9 mouse cellular contexts compared by ENCODE assay signal in genomic region chr2:32078522-32078921, GRCm38 (mm10). TPM values are rescaled to one million over a fixed set of nuclear protein-coding genes. Genes with fewer than 3 reads are reported as not detected.
DNase-seq lines count a peak whose midpoint lies in the region; ATAC-seq and TF ChIP-seq lines count a peak whose summit lies in the region.
"Had no signal": no experiment of that assay in that cellular context is flagged by ENCODE, and none has a peak within 500 bp of the region (broad histone marks: within the 10 kb centered on the region; RNA-seq: fewer than 3 reads in every experiment).

No protein-coding gene starts in this region.

- no peak overlapping the region for H3K4me2 ChIP-seq in intestine, embryonic 16.5 days (ENCODE audit: low read depth, low read length)
- H3K4me2 ChIP-seq: embryonic facial prominence, embryonic 15.5 days; neural tube, embryonic 12.5 days had no signal

- peak overlapping the region; percentile 14 to 33; a peak in 3 of 4 replicates for H3K4me3 ChIP-seq in ES-E14 (ENCODE audit: insufficient read depth in 1 of 2, low read depth in 1 of 2, low read length in 2 of 2, poor library complexity in 1 of 2, severe bottlenecking in 1 of 2)
- H3K4me3 ChIP-seq in intestine, embryonic 16.5 days (ENCODE audit: low read length), result no peak overlapping the region
- H3K4me3 ChIP-seq in cerebellum, adult 2 months (replicated peaks; ENCODE audit: insufficient read depth, low read depth, low read length), result no peak overlapping the region
- H3K4me3 ChIP-seq: embryonic facial prominence, embryonic 15.5 days; neural tube, embryonic 12.5 days had no signal

- H3K36me3 ChIP-seq in ES-E14 (ENCODE audit: control insufficient read depth, insufficient read depth, low read length, poor library complexity, severe bottlenecking), result no peaks in the 10 kb centered on the region
- H3K36me3 ChIP-seq in intestine, embryonic 16.5 days (ENCODE audit: control insufficient read depth, insufficient read depth, low read length), result no peaks in the 10 kb centered on the region
- H3K36me3 ChIP-seq: embryonic facial prominence, embryonic 15.5 days; neural tube, embryonic 12.5 days had no signal

- peaks cover 15 to 32% of the 10 kb centered on the region in 2 experiments for H3K4me1 ChIP-seq in ES-E14 (ENCODE audit: control insufficient read depth in 2 of 2, insufficient read depth in 2 of 2, low read length in 2 of 2, poor library complexity in 1 of 2)
- 0 out of 2 replicates have a peak, but pooled peaks cover 2% of the 10 kb centered on the region for H3K4me1 ChIP-seq in intestine, embryonic 16.5 days (ENCODE audit: control insufficient read depth, insufficient read depth, low read length)
- H3K4me1 ChIP-seq in cerebellum, adult 2 months (ENCODE audit: control insufficient read depth, insufficient read depth, low read length), result 0 out of 2 replicates have a peak, but pooled peaks cover 3% of the 10 kb centered on the region

- no peak for TF ChIP-seq POLR2A in cerebellum, adult 2 months (IDR thresholded peaks at IDR 0.05; ENCODE audit: borderline replicate concordance, insufficient read depth, low read length)

- 49% methylated on average over 8 of the region's 8 CpGs for WGBS in intestine, embryonic 16.5 days
- 74% methylated on average over 8 of the region's 8 CpGs for WGBS in cerebellum, adult 2 months

- in situ Hi-C loops in ES-E14 (cut with MboI; ENCODE audit: low sequenced_read_pairs in 2 of 2, unreplicated experiment in 2 of 2), result no loop called here

- H3K27me3 ChIP-seq in intestine, embryonic 16.5 days (replicated peaks; ENCODE audit: control insufficient read depth, insufficient read depth, low read length), result peaks cover 11% of the 10 kb centered on the region
- no peaks in the 10 kb centered on the region for H3K27me3 ChIP-seq in cerebellum, adult 2 months (ENCODE audit: control insufficient read depth, insufficient read depth, low read length)

- no peaks in the 10 kb centered on the region for H3K9me3 ChIP-seq in ES-E14 (ENCODE audit: control insufficient read depth, insufficient read depth, low read depth, low read length)
- H3K9me3 ChIP-seq in intestine, embryonic 16.5 days (ENCODE audit: control insufficient read depth, low read length), result no peaks in the 10 kb centered on the region
- H3K9me3 ChIP-seq: embryonic facial prominence, embryonic 15.5 days; neural tube, embryonic 12.5 days had no signal

- DNase-seq in ES-E14 (ENCODE audit: low read depth, low spot score), result no peak
- no peak for DNase-seq in left cerebral cortex, adult 9 months (ENCODE audit: low spot score in 2 of 2)
- DNase-seq in right cerebral cortex, postnatal 4 days, result no peak
- DNase-seq in cerebellum, adult 2 months, result no peak

- TF ChIP-seq CTCF in cerebellum, adult 2 months (IDR thresholded peaks at IDR 0.05; ENCODE audit: borderline replicate concordance, insufficient read depth, low read depth, low read length), result no peak

- ATAC-seq in common myeloid progenitor, adult 5-6 weeks (replicated peaks; ENCODE audit: low read depth, poor library complexity, severe bottlenecking), result peak; percentile 43
- no peak for ATAC-seq in intestine, embryonic 16.5 days
- ATAC-seq in megakaryocyte, adult 5-6 weeks (ENCODE audit: poor library complexity, severe bottlenecking), result peak; percentile 56

- H3K9ac ChIP-seq in ES-E14 (ENCODE audit: insufficient read depth, low read depth, low read length, poor library complexity, severe bottlenecking), result peak overlapping the region; percentile 48; the same call in 1 of the 2 replicates
- H3K9ac ChIP-seq in intestine, embryonic 16.5 days (ENCODE audit: low read depth, low read length), result peak overlapping the region; percentile 3; the same call in 1 of the 2 replicates
- H3K9ac ChIP-seq: embryonic facial prominence, embryonic 15.5 days; neural tube, embryonic 12.5 days had no signal

- peak overlapping the region; percentile 79 for H3K27ac ChIP-seq in ES-E14 (ENCODE audit: insufficient read depth, low read depth, low read length, poor library complexity, severe bottlenecking)
- peak overlapping the region; percentile 45 for H3K27ac ChIP-seq in intestine, embryonic 16.5 days (ENCODE audit: low read length)
- H3K27ac ChIP-seq in cerebellum, adult 2 months (ENCODE audit: insufficient read depth, low read length), result no peak overlapping the region
- H3K27ac ChIP-seq: embryonic facial prominence, embryonic 15.5 days; neural tube, embryonic 12.5 days had no signal

TF ChIP-seq in ES-E14, 5 proteins besides CTCF, POLR2A, EP300 and RAD21:
- no peak for TF ChIP-seq CHD2 (IDR thresholded peaks at IDR 0.05; ENCODE audit: low read depth, low read length)
- no peak for TF ChIP-seq ZC3H11A (IDR thresholded peaks at IDR 0.05; ENCODE audit: borderline replicate concordance, low read depth, low read length)
- no peak for TF ChIP-seq HCFC1 (IDR thresholded peaks at IDR 0.05; ENCODE audit: borderline replicate concordance, insufficient read depth, low read length)
- no peak for TF ChIP-seq ZNF384 (IDR thresholded peaks at IDR 0.05; ENCODE audit: low read depth, low read length)
- no peak for TF ChIP-seq MAFK (IDR thresholded peaks at IDR 0.05; ENCODE audit: insufficient read depth, low read depth, low read length)

RNA-seq across cellular contexts. Expression of gene Fam78a, which starts 6.1 kb away (rescaled TPM):
- total RNA-seq in ES-E14 (2012; rRNA removed), result 4.1 and 4.8 TPM in 2 replicates
- total RNA-seq in common myeloid progenitor, adult 5-6 weeks (2017), result 14.2 and 17.5 TPM in 2 replicates
- 2.1 and 2.2 TPM in 2 replicates for polyA plus RNA-seq in intestine, embryonic 16.5 days (2015; fragmentation: Nextera tagmentation; extraction: Ambion mirVana)
- 14.4 and 14.7 TPM in 2 replicates for total RNA-seq in megakaryocyte, adult 5-6 weeks (2015)
- total RNA-seq in megakaryocyte, adult 5-6 weeks (2017), result 11.7 and 13.1 TPM in 2 replicates
- polyA plus RNA-seq in cerebellum, adult 2 months (2012; rRNA removed), result 4.2 and 4.4 TPM in 2 replicates

RNA-seq across cellular contexts. Expression of gene Plpp7, which starts 16.8 kb away (rescaled TPM):
- total RNA-seq in ES-E14 (2012; rRNA removed), result 1.4 and 4.3 TPM in 2 replicates
- 1.1 and 4.4 TPM in 2 replicates for total RNA-seq in common myeloid progenitor, adult 5-6 weeks (2017)
- 4.0 and 5.0 TPM in 2 replicates for polyA plus RNA-seq in intestine, embryonic 16.5 days (2015; fragmentation: Nextera tagmentation; extraction: Ambion mirVana)
- 0.14 and 0.33 TPM in 2 replicates for total RNA-seq in megakaryocyte, adult 5-6 weeks (2015)
- 0.24 and 1.2 TPM in 2 replicates for total RNA-seq in megakaryocyte, adult 5-6 weeks (2017)
- polyA plus RNA-seq in cerebellum, adult 2 months (2012; rRNA removed), result 41.3 and 45.0 TPM in 2 replicates

Comparison
In these comparisons a context has a peak if more than half of its experiments do, and no peak if none do; other contexts are left out.
1. H3K4me3 ChIP-seq: peak in ES-E14 (2 of 2); none in intestine, embryonic 16.5 days (single experiment) and cerebellum, adult 2 months (single experiment).